Mouse (Mus musculus) embryonic facial prominence, embryonic 12.5 days (tissue): ENCODE measurements around the gene Tti1. TPM values are rescaled to one million over a fixed set of nuclear protein-coding genes. Genes with fewer than 3 reads are reported as not detected.

ENCODE experiments used
- ATAC-seq: fragments of 200-750 bp; cut with Nextera tagmentation; 2 replicates; pipeline ENCODE4 v1.8.0; 2017; ENCODE audit not compliant: insufficient number of reproducible peaks, insufficient read depth, low FRiP score, low TSS enrichment
- H3K27ac ChIP-seq: fragments of 300-500 bp; sonication (generic); 2 replicates; pipeline ENCODE4 v1.5.1; 2016; ENCODE audit warnings: mild to moderate bottlenecking
- H3K27me3 ChIP-seq: fragments of 300-500 bp; sonication (generic); 2 replicates; pipeline ENCODE4 v1.6.1; 2016; ENCODE audit warnings: mild to moderate bottlenecking, moderate library complexity
- H3K36me3 ChIP-seq: fragments of 300-500 bp; sonication (generic); 2 replicates; pipeline ENCODE4 v1.6.1; 2016; ENCODE audit warnings: mild to moderate bottlenecking
- H3K4me1 ChIP-seq: fragments of 300-500 bp; sonication (generic); 2 replicates; pipeline ENCODE4 v1.6.1; 2016
- H3K4me2 ChIP-seq: fragments of 300-500 bp; sonication (generic); replicated peaks from 2 replicates; pipeline ENCODE4 v1.6.1; 2016; ENCODE audit warnings: mild to moderate bottlenecking, moderate library complexity
- H3K4me3 ChIP-seq: fragments of 300-500 bp; sonication (generic); 2 replicates; pipeline ENCODE4 v1.5.1; 2016; ENCODE audit warnings: mild to moderate bottlenecking
- H3K9ac ChIP-seq: fragments of 300-500 bp; sonication (generic); 2 replicates; pipeline ENCODE4 v1.6.1; 2016; ENCODE audit warnings: mild to moderate bottlenecking, moderate library complexity
- H3K9me3 ChIP-seq: fragments of 300-500 bp; sonication (generic); 2 replicates; pipeline ENCODE4 v1.6.1; 2016; ENCODE audit warnings: mild to moderate bottlenecking, moderate library complexity
- WGBS: fragments of 180-500 bp; shearing (Covaris S2); methylation state at CpG from one replicate; pipeline ENCODE4 v1.1.7; 2016; 5-methylcytosine and 5-hydroxymethylcytosine counted together
- polyA plus RNA-seq: library from polyadenylated mRNA; unstranded; fragments of >200 nt; fragmentation: Nextera tagmentation; extraction: Ambion mirVana; gene quantifications from 2 replicates; pipeline ENCODE4 v1.2.1, GENCODE M21; 2016

Tti1 gene
- polyA plus RNA-seq, 1 experiment from 2014 or later = 30.8 TPM

DNA sequence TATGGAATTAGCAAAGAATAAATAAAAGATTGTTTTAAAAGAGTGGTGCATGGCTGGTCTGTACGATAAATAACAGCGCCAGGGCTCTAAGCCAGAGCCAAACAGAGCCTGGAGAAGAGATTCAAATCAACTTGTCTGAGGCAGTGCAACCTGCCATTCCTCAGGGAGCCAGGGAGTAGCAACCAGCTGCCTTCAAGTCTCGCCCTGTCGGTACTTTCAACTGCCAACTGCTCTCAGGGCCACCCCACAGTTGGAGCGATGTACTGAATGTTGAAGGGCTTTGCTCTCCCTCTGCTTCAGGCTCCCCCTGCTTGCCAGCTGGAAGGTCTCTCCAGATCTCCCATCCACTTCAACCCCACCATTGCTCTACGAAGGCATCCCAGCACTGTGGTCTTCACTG lies 58.1 kb downstream of the Tti1 start:
- H3K36me3 ChIP-seq = no peaks in the 10 kb centered on the region
- no peak overlapping the region for H3K4me3 ChIP-seq
- H3K4me1 ChIP-seq = peaks cover 12% of the 10 kb centered on the region; the same call in 1 of the 2 replicates
- 61% methylated on average over 6 of the region's 6 CpGs for WGBS
- H3K4me2 ChIP-seq = no peak overlapping the region
- no peak for ATAC-seq
- no peak overlapping the region for H3K9ac ChIP-seq
- H3K9me3 ChIP-seq = no peaks in the 10 kb centered on the region
- H3K27ac ChIP-seq = no peak overlapping the region
- peaks cover 3% of the 10 kb centered on the region; the same call in 1 of the 2 replicates for H3K27me3 ChIP-seq

DNA sequence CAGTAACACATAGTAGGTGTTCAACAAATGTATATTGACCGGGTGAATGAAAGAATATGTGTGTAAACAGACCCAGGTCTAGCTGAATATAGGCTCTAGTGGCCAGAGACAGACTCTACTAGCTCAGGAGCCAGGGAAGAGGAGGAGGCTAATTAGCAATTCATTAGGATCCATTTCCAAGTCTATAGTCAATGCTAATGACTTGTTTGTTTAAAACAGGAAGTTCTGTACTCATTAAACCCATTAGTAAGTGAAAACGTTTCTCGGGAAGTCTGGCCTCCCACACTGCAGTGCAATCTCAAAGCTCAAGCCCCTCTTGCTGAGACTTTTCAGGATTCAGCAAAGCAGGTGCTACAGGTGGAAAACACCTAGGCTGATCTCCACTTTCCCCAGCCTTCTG lies 60.4 kb downstream of the Tti1 start:
- ATAC-seq = no peak
- 27% methylated on average over 3 of the region's 3 CpGs for WGBS
- no peak overlapping the region for H3K4me2 ChIP-seq
- 0 out of 2 replicates have a peak, but pooled peaks cover 2% of the 10 kb centered on the region for H3K4me1 ChIP-seq
- no peak overlapping the region for H3K9ac ChIP-seq
- H3K9me3 ChIP-seq = no peaks in the 10 kb centered on the region
- no peak overlapping the region for H3K27ac ChIP-seq
- H3K27me3 ChIP-seq = no peaks in the 10 kb centered on the region
- no peak overlapping the region for H3K4me3 ChIP-seq
- no peaks in the 10 kb centered on the region for H3K36me3 ChIP-seq

DNA sequence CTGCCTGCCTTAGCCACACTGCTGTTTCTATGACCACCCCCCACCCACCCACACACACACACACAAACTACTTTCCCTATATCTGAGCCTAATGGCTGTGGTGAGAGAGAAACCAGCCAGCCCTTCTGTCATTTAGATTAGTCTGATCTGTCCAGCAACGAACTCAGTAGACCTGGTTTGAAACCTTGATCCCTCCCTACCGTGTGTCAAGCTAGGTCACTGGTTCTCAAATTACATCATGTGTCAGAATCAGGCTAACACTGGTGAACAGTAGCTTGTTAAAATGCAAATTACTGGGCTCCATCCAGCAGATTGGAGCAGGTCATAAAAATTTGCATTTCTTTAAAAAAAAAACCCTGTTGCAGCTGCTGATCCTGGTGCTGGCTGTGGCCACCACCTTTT lies 70.5 kb downstream of the Tti1 start:
- Histone ChIP-seq H3K4me1 (no peaks in the 10 kb centered on the region), H3K9me3 (no peaks in the 10 kb centered on the region), H3K4me2 (no peak overlapping the region), H3K27ac (no peak overlapping the region), H3K36me3 (no peaks in the 10 kb centered on the region), H3K4me3 (no peak overlapping the region), H3K9ac (no peak overlapping the region), H3K27me3 (no peaks in the 10 kb centered on the region)
- no peak for ATAC-seq
- WGBS = 4% methylated on average over 2 of the region's 2 CpGs

DNA sequence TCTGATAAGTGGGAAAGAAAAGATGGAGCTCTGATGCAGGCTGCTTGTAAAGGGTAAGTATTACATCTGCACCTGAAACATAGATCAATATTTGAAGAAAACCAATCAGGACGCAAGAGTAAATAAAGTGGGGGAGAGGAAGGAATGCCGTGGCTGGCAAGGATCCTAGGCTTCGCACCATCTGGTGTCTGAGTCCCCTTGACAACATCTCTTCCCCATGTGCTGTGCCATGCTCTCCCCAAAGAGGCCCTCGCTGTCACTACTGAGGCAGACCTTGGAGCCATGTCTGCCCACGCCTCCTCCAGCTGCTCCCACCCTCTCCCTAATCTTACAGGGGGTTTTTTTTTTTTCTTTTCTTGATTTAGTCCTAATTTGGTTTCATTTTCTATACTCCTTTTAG lies 74.3 kb downstream of the Tti1 start:
- Histone ChIP-seq H3K36me3 (no peaks in the 10 kb centered on the region), H3K4me2 (no peak overlapping the region), H3K4me3 (no peak overlapping the region), H3K9me3 (no peaks in the 10 kb centered on the region), H3K9ac (no peak overlapping the region), H3K27ac (no peak overlapping the region), H3K4me1 (no peaks in the 10 kb centered on the region), H3K27me3 (no peaks in the 10 kb centered on the region)
- WGBS = 77% methylated on average over 5 of the region's 5 CpGs
- no peak for ATAC-seq

DNA sequence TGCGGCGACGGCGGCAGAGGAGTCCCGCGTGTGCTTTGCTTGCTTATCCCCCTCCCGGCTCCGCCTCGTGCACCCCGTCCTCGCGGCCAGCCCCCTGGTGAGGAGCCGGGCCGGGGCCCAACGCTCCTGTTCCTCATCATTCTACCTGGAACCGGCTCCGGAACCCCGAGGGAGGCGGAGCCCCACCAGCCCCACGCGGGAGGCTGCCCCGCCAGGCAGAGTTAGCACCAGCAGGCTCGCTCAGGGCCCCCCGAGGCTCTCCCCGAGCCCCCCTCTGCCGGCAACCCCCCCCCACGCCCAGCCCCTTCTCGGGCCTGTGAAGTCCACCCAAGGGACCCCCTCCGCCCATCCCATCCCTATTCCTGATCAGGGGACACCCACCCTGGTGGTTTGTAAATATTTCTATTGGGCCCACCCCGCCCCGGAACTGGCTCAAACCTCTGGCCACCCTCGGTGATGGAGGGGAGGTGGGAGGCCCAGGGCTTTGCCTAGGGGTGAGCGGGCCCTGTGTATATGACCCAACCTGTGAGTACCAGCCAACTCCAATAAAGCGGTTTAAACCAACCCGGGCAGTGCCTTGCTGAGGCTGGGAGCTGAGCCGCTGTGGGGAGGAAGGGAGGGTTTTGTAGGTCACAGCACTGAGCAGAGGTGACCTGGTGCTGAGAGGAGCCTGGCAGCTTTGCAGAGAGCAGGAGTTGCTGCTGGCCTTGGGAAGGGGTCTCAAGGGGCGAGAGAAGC lies 83.9 kb downstream of the Tti1 start:
- peaks cover 12% of the 10 kb centered on the region for H3K4me1 ChIP-seq
- peak; percentile 35; the same call in 1 of the 2 replicates for ATAC-seq
- H3K4me2 ChIP-seq = peak overlapping the region; percentile 93
- no peaks in the 10 kb centered on the region for H3K36me3 ChIP-seq
- WGBS = 10% methylated on average over 37 of the region's 37 CpGs
- no peaks in the 10 kb centered on the region for H3K9me3 ChIP-seq
- H3K4me3 ChIP-seq = peak overlapping the region; percentile 49
- peaks cover 28% of the 10 kb centered on the region for H3K27me3 ChIP-seq
- no peak overlapping the region; the same call in 1 of the 2 replicates for H3K27ac ChIP-seq
- peak overlapping the region; percentile 72 for H3K9ac ChIP-seq

DNA sequence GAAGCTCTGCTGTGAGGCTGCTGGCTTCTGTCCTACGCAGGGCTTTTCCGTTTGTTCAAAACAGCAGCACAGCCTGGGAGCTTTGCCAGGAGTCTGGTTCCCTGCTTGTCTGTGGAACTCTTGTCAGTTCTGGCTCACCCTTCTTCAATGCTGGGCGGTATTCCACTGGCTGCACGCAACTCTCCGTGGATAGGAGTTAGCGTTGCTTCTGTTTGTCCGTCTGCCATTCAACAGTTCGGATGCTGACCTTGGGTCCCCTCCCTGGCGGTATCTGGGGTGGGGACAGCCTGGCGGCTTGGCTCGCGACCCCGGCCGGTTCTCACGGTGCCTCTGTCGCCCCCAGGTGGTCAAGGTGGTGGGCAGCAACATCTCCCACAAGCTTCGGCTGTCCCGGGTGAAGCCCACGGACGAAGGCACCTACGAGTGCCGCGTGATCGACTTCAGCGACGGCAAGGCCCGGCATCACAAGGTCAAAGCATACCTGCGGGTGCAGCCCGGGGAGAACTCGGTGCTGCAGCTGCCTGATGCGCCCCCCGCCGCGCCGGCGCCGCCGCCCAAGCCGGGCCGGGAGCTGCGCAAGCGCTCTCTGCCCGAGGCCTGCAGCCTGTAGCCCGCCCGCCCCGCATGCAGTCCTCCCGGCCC lies 84.6 kb downstream of the Tti1 start:
- Histone ChIP-seq H3K9me3 (no peaks in the 10 kb centered on the region), H3K36me3 (no peaks in the 10 kb centered on the region), H3K4me2 (peak overlapping the region; percentile 93), H3K4me1 (peaks cover 12% of the 10 kb centered on the region), H3K4me3 (peak overlapping the region; percentile 49), H3K27me3 (peaks cover 34% of the 10 kb centered on the region), H3K9ac (peak overlapping the region; percentile 72), H3K27ac (peak overlapping the region; percentile 19; the same call in 1 of the 2 replicates)
- ATAC-seq = peak; percentile 55; the same call in 1 of the 2 replicates
- under 1% methylated on average over 44 of the region's 47 CpGs for WGBS

DNA sequence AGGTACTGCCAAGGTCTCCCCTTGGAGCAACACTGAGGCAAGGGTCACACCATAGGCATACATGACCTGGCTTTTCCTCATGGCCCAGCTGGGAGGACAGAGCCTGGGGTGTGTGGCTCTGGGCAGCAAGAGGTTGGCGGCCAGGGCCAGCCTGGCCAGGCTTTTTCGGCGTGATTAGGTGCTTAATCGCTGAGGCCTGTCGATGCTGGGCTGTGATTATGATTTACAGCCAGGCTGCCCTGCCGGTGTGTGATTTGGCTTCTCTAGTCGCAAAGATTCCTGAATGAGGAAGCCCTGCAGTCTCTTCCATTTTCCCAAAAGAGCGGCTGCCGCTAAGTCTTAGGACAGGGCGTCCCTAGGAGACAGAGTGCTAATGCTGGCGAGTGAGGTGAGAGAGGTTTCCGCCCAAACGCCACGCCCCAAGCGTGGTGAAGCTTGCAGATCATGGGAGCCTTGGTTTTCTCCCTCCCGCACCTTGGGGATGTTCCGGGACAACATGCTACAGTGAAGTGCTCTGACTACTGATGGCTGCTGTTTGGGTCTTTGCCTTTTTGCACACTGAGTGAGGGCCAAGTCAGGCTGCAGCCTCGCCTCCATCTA lies 87.5 kb downstream of the Tti1 start:
- H3K4me3 ChIP-seq = 0 out of 2 replicates have a peak overlapping the region, but pooled peaks have one; percentile 0
- 5% methylated on average over 18 of the region's 18 CpGs for WGBS
- H3K9me3 ChIP-seq = no peaks in the 10 kb centered on the region
- H3K27ac ChIP-seq = no peak overlapping the region
- no peaks in the 10 kb centered on the region for H3K36me3 ChIP-seq
- H3K4me2 ChIP-seq = peak overlapping the region; percentile 30
- no peak for ATAC-seq
- H3K4me1 ChIP-seq = peaks cover 12% of the 10 kb centered on the region
- peaks cover 38% of the 10 kb centered on the region for H3K27me3 ChIP-seq
- H3K9ac ChIP-seq = no peak overlapping the region

DNA sequence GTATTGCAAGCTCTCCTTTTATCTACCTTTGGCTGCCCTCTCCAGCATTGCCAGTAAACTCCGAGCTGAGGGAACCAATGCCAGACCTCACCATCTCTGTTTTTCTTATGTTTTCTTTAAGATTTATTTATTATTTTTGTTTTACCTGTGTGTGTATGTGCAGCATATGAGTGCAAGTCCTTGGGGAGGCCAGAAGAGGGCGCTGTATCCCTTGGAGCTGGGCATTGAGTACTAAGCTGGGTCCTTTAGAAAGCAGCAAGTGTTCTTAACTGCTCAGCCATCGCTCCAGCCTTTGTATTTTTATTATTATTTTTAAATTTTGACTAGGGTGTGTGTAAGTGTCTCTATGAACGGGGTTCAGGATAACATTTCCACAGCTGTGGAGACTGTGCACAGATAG lies 91.6 kb downstream of the Tti1 start:
- 85% methylated on average over 4 of the region's 4 CpGs for WGBS

DNA sequence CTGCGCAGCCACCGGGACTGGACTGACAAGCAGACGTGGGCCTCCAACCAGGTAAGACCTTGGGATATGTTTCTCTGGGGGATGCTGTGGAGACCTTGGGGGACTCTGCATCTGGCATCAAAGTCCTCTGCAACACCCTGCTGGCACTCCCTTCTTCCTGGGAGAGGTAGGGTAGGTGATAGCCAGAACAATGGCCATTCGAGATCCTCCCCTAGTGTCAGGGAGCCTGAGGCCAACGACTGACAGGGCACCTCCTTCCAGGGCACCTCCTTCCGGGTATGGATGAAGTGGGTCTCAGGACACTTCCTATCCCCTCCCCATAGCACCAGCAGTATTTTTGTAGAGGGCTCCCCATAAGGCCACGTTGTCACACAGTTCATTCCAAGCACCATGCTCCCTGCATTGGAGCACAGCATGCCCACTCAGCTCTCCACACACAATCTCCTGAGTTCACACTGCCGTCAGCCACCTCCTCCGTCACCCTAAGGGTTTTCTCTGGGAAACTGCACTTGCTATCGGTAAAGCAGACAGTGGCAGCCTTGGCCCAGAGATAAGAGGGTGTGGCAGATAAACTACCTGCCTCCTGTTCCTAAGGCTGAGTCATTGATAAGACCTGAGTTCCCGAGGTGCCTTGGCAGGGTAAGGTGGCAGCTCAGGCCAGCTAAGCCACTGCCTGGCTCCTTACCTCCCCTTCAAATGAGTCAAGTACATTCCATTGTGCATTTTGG lies 92.6 kb downstream of the Tti1 start:
- no peak overlapping the region for H3K4me2 ChIP-seq
- H3K27me3 ChIP-seq = peaks cover 23% of the 10 kb centered on the region
- H3K4me3 ChIP-seq = no peak overlapping the region
- peaks cover 3% of the 10 kb centered on the region; the same call in 1 of the 2 replicates for H3K4me1 ChIP-seq
- 72% methylated on average over 11 of the region's 11 CpGs for WGBS
- no peaks in the 10 kb centered on the region for H3K9me3 ChIP-seq
- no peak for ATAC-seq
- H3K9ac ChIP-seq = no peak overlapping the region
- no peak overlapping the region for H3K27ac ChIP-seq
- H3K36me3 ChIP-seq = no peaks in the 10 kb centered on the region

More for the DNA sequence above, 91.6 kb downstream of the Tti1 start:
- Histone ChIP-seq H3K36me3 (no peaks in the 10 kb centered on the region), H3K4me3 (no peak overlapping the region), H3K4me2 (no peak overlapping the region), H3K9ac (no peak overlapping the region), H3K4me1 (peaks cover 12% of the 10 kb centered on the region), H3K27ac (no peak overlapping the region), H3K27me3 (peaks cover 33% of the 10 kb centered on the region), H3K9me3 (no peaks in the 10 kb centered on the region)
- no peak for ATAC-seq

DNA sequence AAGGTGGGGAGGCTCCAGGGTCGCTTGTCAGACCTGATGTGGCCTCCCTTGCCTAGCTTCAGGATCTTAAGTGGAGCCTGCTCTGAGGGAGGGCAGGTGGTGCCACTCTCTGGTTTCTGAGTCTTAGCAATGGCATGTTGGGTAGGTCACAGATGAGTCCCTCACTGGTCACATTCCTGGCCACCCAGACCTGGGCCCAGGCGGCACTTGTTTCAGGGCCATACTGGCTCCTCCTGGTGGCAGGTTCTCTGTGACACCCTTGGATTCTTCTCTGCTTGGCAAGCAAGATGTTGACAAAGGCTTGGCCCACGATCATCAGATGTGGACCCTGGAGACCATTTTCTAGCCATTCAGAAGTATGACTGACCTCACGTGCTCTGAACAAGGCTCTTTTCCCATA lies 95.6 kb downstream of the Tti1 start:
- H3K27ac ChIP-seq = no peak overlapping the region
- H3K36me3 ChIP-seq = no peaks in the 10 kb centered on the region
- no peak for ATAC-seq
- H3K4me3 ChIP-seq = no peak overlapping the region
- H3K4me2 ChIP-seq = no peak overlapping the region
- no peaks in the 10 kb centered on the region for H3K27me3 ChIP-seq
- H3K9ac ChIP-seq = no peak overlapping the region
- H3K9me3 ChIP-seq = no peaks in the 10 kb centered on the region
- WGBS = 75% methylated on average over 4 of the region's 4 CpGs
- peaks cover 10% of the 10 kb centered on the region for H3K4me1 ChIP-seq
